Mouse (Mus musculus): Measurements from ENCODE around the gene Sorcs2.

Gene Sorcs2

DNA sequence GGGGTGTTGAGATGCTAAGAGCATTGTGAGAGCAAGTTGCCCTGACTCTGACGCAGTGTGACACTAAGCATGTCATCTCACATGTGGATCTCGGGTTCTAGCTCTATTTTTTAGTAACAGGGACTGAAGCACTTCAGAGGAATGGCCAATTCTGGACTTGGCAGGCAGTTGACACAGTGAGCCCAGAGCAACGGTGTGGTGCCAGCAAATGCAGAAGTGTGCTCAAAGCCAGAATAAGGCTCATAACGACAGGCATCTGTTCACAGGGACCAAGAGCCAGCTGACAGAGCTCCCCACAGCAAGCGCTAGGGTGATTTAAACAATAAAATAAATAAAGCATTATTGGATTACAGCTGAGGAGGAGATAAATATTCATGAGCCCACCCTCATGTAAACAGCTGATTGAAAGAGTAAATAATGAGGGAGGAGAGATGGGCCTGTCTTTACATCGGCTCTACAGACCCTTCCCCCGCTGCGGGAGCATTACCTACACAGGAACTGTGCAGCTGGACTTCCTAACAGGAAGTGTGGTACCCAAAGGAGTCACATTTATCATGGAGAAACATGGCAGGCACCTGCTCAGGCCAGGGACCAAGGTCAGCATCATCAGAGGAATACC lies 267.4 kb downstream of the Sorcs2 start:
- peak in 1 of 2 experiments; percentile 33 for DNase-seq (ENCODE audit: low spot score in 2 of 2)

DNA sequence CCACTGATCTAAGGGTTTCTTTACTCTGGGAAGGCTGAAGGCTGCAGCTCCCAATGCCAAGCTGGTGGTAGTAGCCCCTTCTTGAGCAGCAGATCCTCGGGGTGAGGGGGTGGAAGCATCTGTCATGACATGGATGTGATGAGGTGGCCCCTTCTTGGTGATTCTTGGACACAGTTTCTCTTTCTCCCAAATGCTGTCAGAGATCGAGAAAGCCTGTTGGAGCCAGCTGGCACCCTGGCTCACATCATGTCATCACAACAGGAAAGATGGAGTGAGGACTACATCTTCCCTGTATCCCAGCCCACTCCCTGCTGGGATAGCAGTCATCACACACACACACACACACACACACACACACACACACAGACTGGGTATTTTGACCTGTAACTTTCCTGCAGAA lies 268.3 kb downstream of the Sorcs2 start:
- peak in 1 of 2 experiments; percentile 18 for DNase-seq (ENCODE audit: low spot score in 2 of 2)

DNA sequence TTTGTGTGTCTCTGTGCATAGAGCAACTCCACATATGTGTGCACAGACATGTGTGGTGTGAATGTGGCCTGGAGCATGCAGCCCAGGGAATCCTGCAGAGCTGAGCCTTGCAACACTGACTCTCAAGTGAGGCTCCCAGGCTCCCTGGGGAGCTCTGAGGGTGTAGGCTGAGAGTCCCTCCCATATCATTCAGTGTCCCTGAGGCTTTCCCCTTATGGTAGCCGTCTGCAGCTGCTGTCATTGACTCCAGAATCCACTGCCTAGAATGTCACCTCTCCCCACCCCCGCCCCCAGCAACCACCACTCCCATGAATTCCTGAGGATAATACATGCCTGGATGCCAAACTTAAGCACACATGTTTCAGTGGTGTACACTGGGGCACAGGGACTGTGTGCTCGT lies 269.4 kb downstream of the Sorcs2 start:
- no peak for DNase-seq (ENCODE audit: low spot score in 2 of 2)

DNA sequence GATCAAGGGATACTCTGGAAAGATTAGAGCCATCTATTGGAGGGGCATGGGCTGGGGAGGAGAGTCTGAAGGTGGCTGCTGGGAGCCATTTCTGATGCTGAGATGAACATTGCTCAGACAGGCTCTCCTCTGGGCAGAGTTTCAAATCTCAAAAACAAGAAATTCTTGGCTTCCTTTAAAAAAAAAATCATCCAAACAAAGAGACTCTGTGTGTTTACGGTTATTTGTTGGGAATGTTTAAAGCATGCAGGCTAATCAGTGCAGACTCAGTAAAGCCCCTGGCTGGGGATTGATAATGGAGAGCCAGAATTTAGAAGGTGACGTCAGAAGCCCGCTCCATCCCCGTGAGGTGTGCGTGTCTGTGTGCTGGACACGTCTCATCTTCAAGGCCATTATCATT lies 272.9 kb downstream of the Sorcs2 start:
- no peak for DNase-seq (ENCODE audit: low spot score in 2 of 2)

DNA sequence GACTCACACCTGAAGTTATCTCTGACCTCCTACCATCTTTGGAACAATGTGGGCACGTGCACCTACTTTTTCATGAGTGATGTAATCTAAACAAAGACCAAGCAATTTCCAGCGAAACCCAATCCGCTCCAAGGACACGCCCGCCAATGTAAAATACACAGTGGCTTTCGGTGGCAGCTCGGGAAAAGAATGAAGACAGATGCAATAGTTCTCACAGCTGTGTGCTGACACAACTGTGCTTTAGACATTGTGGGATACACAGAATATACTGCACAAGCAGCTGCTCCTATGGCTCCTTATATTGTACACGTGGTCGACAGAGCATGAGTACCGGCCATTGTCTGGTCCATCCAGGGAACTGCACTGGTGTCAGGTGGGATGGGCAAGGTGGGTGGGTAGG lies 275.0 kb downstream of the Sorcs2 start:
- no peak for DNase-seq (ENCODE audit: low spot score in 2 of 2)

DNA sequence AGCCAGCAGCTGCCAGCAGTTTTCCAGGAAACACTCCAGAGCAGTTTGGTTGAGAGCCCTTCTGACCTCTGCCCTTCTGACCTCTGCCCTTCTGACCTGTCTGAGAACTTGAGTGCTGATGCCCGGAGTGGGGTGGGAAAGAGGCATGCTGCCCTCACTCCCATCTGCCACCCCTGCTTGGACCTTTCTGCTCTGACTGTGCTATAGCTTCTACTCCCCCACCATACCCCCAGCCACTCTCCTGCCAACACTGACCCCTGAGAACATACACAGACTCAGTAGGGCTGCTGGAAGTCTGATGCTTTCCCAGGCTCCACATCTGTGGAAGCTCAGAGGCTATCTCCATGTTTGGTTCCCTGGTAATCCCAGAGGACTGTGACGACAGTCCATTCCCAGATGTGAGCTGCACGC lies 277.0 kb downstream of the Sorcs2 start:
- DNase-seq (ENCODE audit: low spot score in 2 of 2) = no peak

DNA sequence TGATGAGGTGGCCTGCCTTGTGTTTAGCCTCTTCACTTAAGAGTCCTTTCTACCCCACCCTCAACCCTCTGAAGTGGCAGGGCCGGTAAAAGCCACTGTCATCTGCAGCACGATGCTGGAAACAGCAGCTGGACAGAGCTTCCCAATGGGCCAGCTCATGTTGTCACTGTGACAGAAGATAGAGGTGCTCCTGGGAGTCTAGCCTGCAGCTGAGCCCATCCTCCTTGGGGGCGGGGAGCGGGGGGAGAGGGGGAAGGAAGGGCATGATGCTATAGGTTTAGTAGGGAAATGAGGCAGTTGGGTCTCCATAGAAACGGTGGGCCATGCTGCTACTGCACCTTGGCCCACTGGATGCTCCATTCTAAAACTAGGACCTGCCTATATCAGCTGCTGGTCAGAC lies 279.9 kb downstream of the Sorcs2 start:
- no peak for DNase-seq (ENCODE audit: low spot score in 2 of 2)

DNA sequence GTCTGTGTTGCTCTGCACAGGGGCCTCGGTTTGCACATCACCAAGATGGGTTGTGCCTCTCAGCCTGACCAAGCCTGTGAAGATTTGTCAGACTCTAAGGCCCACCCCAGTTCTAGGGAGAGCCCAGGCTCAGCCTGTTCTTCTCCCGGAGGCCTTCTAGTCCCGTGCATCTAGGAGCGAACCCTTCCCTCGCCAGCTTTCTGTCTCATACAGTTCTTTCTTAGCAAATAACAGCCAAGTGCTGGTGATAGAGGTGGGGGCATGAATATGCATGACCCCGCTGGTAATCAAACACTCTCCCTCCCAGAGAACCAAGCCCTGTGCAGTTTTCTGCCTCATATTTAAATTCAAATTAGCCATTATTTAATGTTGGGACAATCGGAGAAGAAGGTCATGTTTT lies 282.4 kb downstream of the Sorcs2 start:
- no peak for DNase-seq (ENCODE audit: low spot score in 2 of 2)

DNA sequence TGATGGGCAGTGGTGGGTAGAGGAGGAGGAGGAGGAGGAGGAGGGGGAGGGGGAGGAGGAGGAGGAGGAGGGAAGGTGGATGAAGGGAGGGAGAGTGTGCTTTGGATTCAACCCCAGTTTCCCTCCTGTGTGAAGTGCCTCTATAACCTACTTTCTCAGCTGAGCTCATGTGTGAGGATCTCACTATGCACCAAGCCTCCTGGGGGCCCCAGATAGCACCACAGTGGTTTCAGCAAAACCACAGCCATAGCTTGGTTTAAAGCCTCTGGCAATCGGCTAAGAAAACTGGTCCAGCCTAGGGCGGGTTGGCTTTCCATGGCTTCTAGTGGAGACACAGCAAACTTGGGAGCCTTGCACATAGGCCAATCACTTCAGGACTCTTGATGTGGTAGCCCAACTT lies 284.2 kb downstream of the Sorcs2 start:
- DNase-seq (ENCODE audit: low spot score in 2 of 2) = no peak

DNA sequence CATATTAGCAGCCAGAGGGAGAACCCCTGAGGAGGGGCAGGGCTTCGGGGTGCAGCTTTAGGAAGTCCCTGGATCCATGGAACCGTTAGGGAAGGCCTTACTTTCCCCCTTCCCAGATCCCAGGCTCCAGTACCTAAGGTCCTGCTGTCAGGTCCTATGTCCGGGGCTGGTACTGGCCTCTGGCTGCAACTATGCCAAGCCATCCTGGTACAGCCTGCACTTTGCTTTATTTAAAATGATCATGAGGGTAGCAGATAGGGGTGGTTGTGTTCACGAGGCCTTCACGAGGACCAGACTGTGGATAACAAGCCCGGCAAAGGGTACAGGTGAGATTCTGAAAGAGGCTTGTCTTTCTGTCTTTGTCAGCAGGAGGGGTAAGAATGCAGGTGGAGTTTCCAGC lies 285.2 kb downstream of the Sorcs2 start:
- no peak for DNase-seq (ENCODE audit: low spot score in 2 of 2)

DNA sequence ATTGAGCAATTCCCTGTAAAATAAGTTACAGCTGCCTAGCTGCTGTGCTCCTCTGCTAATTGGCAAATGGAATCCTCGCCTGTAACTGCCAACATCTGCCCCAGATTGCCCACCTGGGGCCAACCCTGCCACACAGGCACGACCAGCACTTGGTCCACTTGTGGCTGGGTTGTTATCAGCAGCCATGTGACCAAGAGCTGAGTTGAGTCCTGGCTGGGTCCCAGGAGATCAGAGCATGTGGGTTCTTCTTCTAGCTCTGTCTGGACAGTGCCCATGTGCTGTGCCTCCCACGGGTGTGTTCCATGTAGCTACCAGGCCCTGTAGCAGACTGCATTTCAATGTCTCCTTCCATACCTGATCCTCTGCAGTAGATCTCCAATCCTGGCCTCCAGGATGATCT lies 286.4 kb downstream of the Sorcs2 start:
- no peak for DNase-seq (ENCODE audit: low spot score in 2 of 2)

DNA sequence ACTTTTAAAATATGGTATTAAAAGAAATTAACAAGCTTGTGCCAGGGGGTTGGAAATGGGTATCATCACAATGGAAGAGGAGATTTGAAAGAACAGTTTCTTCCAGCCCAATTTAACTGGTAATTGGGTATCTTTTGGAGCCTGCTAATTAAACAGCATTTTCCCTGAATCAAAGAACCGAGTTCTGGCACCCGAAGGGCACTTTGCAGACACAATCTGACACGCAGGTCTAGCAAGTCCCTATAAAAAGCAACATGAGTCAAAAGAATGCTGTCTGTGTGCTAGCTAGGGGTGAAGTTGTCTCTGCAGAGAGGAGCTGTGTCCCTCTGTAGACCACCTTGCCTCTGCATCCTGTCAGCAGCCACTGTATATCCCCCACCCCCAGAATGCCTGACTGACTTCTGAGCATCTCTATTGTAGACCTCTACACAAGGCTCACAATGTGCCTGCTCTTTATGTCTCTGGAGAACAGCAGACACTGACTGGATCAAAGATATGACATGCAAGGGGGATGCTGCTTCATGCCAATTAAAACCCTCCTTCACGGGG lies 289.5 kb downstream of the Sorcs2 start:
- no peak for DNase-seq (ENCODE audit: low spot score in 2 of 2)

DNA sequence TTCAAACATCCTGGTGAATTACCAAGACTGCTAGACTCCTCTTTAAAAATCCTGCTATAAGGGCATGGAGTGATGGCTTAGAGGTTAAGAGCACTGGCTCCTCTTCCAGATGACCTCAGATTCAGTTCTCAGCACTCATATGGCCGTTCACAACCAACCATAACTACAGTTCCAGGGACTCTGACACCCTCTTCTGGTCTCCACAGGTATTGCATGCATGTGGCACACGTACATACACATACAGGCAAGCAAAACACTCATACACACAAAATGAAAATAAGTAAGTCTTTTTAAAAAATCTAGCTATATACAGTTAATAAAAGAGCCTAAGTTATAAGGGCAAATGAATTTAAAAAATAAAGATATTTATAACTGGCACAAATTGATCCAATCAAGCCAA lies 294.5 kb downstream of the Sorcs2 start:
- DNase-seq (ENCODE audit: low spot score in 2 of 2) = no peak

DNA sequence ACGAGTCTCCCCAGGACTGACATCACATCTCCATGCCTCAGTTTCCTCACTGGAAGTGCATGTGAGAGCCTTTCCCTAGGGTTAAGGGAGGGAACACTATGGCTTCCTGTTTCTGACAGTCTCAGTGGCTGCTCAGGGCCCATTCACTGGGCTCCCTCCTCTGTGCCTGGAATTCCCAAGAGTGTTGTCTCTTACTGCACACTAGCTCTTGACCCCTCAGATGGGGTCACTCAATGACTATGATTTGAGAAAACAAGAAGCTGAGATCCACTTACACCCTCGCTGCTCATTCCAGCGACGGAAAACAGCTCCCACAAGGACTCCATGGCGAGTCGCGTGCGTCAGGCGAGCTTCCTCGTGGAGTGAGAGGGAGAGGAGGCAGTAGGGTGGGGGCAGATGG lies 296.8 kb downstream of the Sorcs2 start:
- DNase-seq (ENCODE audit: low spot score in 2 of 2) = no peak

DNA sequence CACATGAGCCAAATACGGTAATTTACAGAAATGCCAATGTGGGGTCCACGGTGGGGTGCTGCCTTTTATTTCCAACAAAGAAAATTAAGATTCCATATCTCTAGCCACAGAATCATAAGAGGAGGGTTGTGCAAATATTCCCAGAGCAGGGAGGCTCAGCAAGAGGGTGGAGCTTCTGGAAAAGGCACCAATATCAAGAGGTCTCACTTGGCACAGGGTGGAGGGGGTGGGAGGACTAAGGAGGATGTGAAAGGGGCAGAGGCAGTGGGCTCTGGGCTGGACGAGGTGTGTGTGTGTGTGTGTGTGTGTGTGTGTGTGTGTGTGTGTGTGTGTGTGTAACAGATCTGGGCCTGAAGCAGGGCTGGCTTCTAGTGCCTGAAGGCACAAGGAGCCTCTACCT lies 297.5 kb downstream of the Sorcs2 start:
- DNase-seq (ENCODE audit: low spot score in 2 of 2) = no peak

DNA sequence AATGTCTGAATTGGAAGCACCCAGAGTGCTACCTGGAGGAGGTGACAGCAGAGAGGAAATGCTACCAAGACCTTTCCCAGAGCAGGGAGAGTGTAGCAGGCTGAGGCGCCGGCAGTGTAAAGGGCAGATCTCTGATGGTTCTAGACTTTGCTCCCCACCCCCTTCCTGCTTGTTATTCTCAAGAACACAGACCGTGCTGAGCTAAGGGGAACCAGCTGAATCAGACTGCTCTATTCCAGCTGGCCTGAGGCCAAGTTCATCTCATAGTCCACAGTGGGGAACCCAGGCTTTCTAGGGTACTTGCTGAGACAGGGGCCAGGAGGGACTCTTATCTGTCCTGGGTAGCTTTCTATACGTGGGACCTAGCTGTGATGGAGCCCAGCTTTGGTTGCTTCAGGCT lies 298.3 kb downstream of the Sorcs2 start:
- DNase-seq (ENCODE audit: low spot score in 2 of 2) = no peak

DNA sequence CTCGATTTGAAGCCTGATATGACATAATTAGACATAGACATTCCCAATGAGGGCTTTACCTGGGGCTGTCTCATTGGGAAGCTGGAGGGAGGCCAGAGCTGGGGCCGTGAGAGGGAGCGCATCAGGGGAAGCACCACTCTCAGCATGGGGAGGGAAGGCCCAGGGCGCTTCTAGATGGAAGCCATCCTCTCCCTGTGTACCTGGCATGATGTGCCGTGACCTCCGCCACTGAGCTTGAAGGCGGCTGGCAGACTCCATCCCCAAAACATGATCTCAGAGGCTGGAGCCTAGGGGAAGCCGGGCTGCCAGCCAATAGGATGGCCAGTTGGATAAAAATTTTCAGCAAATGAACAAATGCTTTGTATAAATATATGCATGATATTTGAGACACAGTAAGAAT lies 301.9 kb downstream of the Sorcs2 start:
- no peak for DNase-seq (ENCODE audit: low spot score in 2 of 2)

DNA sequence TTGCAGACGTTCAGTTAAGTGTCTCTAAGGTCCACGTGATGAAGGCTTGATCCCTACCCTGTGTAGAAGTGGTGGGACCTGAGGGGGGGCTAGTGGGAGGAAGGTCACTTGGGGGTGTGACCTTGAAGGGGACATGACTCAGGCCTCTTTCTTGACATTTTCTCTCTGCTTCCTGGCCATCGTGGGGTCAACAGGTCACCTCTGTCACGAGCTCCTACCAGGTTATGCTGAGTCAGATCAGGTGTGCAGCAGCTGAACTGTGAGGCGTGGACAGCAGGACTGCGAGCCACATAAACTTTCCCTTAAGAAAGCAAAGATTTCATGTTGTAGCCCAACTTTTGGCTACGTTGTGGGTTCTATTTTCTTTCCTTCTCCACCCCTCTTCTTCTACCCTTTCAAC lies 307.9 kb downstream of the Sorcs2 start:
- no peak for DNase-seq (ENCODE audit: low spot score in 2 of 2)

DNA sequence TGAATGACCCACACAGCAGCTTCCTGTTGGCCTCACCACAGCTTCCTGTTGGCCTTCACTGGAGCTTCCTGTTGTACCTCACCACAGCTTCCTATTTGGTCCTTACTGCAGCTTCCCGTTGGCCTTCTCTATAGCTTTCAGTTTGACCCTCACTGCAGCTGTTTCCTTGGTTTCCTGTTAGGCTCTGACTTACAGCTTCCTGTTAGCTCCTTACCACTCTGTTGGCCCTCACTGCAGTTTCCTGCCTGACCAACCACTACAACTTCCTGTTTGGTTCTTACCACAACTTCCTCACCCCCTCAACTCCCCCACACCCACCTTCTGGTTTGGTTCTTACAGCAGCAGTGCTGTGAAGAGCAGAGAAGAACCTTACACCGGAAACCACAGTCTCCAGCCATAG lies 308.7 kb downstream of the Sorcs2 start:
- no peak for DNase-seq (ENCODE audit: low spot score in 2 of 2)

DNA sequence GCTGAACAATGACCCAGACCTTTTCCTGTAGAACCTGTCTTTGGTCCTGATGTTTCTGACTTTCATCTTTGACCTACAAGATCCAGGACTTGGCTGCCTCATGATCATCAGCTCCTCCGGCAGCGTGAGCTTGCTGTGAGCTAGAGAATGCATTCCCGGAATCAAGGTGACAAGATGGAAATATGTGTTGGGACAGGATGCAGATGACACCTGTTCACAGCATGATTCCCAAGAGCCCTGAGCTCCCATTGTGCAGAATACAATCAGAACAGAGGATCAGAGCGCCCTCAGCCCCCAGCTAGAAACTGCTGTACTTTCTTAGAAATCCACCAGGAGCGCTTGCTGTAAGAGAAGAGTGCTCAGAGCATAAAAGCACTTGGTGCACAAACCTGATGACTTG lies 311.0 kb downstream of the Sorcs2 start:
- no peak for DNase-seq (ENCODE audit: low spot score in 2 of 2)

DNA sequence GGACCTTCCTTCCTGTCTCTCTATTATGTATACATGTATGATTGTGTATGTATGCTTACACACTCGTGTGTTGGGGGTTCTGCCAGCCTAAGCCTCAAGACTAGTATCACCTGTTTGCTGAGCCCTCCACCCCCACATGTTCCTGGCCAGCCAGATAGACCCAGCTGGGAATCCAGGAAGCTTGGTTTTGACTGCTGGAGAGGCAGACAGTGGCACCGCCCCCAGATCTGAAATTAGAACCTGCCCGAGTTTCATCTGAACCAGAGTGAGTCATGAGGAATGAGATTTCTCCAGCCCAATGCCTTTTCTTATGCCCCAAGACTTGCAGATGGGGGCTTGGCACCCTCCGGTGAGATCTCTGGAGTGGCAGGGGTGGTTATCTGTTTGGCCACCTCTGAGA lies 312.3 kb downstream of the Sorcs2 start:
- DNase-seq (ENCODE audit: low spot score in 2 of 2) = peak; percentile 75 to 90

DNA sequence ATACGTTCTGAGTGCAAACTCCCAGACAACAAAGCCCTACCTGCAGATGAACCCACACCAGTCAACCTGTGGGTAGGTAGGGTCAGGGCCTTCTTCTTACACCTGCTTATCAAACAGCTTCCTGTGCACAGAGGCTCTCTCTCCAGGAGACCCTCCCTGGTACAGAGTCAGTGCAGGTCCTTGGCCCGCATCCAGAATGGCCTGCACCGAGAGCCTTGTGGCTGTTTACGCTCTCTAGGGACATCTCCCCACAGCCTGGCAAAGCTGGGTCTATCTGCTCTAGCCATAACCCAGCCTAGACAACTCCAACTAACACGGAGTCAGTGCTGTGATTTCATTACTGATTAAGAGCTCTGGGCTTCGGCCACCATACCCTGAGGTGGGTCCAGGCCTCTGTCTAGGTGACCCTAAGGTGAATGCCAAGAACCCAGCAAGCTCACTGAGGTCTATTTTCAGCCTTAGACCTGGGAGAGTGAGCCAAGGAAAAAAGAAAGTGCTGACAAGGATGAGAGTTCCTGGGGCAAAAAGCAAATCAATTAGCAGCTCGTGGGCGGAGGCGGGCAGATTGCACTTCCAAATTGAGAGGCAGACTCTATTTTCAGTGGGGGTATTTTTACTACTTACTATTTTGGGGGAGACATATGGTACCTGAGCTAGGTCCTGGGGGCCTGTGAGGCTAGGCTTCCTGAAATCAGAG lies 313.9 kb downstream of the Sorcs2 start:
- DNase-seq (ENCODE audit: low spot score in 2 of 2) = peak in 1 of 2 experiments; percentile 61

DNA sequence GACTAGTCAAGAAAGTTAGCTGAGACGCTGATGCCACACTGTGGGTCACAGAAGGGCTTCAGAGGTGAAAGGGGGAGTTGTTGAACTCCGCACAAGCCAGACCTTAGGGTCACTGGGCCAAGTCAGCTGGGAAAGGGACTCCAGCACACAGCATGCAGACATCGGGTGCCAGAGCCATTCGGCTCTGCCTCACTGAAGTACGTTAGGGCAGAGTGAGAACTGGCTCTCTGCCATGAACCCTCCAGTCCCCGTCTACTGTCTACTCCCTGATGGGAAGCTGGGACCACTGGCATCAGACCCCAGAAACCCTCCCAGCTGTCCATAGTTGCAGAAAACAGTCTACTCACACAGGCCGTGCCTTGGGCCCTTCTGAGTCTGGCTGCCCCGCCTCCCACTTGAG lies 316.9 kb downstream of the Sorcs2 start:
- no peak for DNase-seq (ENCODE audit: low spot score in 2 of 2)
